Mouse (Mus musculus) olfactory bulb, adult 2 months (tissue): ENCODE data around the gene Slc8b1. TPM values are rescaled to one million over a fixed set of nuclear protein-coding genes. Genes with fewer than 3 reads are reported as not detected.
"Not testable (repeated sequence)": the region's sequence is repeated elsewhere in the genome, so short reads cannot be mapped to it uniquely, and the experiment has no call there.

Experiments
- H3K27ac ChIP-seq: fragments of 200-500 bp; 2 replicates; pipeline ENCODE4 v1.5.1; 2012; ENCODE audit warnings: low read depth, low read length; ENCODE audit not compliant: insufficient read depth
- H3K4me1 ChIP-seq: fragments of 200-500 bp; 2 replicates; pipeline ENCODE4 v1.6.1; 2012; ENCODE audit warnings: low read length; ENCODE audit not compliant: control insufficient read depth, insufficient read depth
- H3K4me3 ChIP-seq: fragments of 200-500 bp; 2 replicates; pipeline ENCODE4 v1.5.1; 2012; ENCODE audit warnings: mild to moderate bottlenecking, low read depth, low read length, moderate library complexity; ENCODE audit not compliant: insufficient read depth
- CTCF ChIP-seq: fragments of 200-500 bp; IDR thresholded peaks from 2 replicates; pipeline ENCODE4 v1.5.1; 2012; ENCODE audit warnings: low read depth, mild to moderate bottlenecking, low read length, moderate library complexity; ENCODE audit not compliant: insufficient read depth
- POLR2A ChIP-seq: fragments of 200-500 bp; IDR thresholded peaks from 2 replicates; pipeline ENCODE4 v1.6.1; 2012; ENCODE audit warnings: mild to moderate bottlenecking, low read depth, low read length, moderate library complexity; ENCODE audit not compliant: insufficient read depth
- WGBS: fragments of 180-500 bp; shearing (Covaris S2); methylation state at CpG from one replicate; pipeline ENCODE4 v1.1.7; 2018; 5-methylcytosine and 5-hydroxymethylcytosine counted together
- polyA plus RNA-seq: library from polyadenylated mRNA; stranded (reverse); fragments of >200 nt; gene quantifications from 2 replicates; pipeline ENCODE4 v1.2.4, GENCODE M21; 2012; ENCODE audit warnings: low replicate concordance; ENCODE audit not compliant: missing spikeins, insufficient read depth, insufficient read length

Slc8b1 gene
- polyA plus RNA-seq, 1 experiment, result not detected

DNA sequence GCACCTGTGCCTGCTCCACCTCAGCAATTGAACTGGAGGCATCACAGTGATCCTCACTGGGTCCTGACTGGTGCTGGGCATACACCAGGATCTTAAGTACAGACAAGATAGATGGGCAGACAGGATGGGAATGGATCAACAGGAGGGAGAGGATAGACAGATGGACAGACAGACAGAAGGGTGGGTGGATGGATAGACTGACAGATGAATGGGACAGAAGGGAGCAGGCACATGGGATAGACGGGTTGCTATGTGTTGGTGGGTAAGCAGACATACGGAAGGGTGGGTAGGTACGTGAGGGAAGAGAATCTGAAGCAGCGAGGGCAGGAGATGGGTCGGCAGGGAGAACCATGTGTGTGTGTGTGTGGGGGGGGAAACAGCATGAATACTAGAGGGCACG, 17.5 kb upstream of the Slc8b1 start:
- no peak overlapping the region for H3K27ac ChIP-seq
- H3K4me1 ChIP-seq, result peaks cover 22% of the 10 kb centered on the region
- WGBS, result 91% methylated on average over 6 of the region's 6 CpGs
- TF ChIP-seq CTCF, result no peak
- no peak for TF ChIP-seq POLR2A
- no peak overlapping the region for H3K4me3 ChIP-seq

GRCm38 (mm10) chr5:120493873-120494395, 17.0 kb upstream of the Slc8b1 start:
- Histone ChIP-seq H3K4me1 (peaks cover 22% of the 10 kb centered on the region), H3K27ac (no peak overlapping the region), H3K4me3 (no peak overlapping the region)
- TF ChIP-seq POLR2A (no peak), CTCF (no peak)
- 88% methylated on average over 9 of the region's 9 CpGs for whole genome bisulfite sequencing

DNA sequence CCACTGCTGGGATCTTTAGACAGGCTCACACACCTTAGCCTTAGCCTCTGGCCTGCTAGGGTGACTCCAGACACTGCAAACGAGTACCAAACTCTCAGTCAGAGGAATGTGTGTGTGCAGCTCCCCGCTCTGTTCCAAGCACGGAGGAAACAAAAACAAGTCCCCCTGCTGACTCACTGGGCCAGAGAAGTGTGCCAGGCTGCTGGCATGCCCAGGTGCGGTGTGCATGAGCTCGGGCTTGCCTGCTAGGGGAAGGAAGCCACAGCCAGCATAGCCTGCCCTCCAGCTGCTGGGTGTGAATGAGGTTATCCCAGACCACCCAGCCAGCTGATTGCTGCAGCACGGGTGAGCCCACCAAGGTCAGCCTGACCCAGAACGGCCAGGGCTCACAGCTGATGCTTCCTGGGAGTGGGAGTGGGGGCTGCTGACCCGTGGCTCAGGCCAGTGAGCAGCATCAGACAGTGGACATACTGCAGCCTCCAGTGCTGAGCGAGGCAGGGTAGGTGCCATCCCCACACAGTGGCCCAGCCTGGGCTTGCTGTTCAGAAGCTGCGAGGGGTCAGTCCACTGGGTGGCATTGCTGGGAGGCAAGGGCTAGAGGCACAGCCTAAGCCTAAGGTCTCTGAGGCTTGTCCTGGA, 15.8 kb upstream of the Slc8b1 start:
- no peak for TF ChIP-seq CTCF
- no peak for TF ChIP-seq POLR2A
- H3K4me3 ChIP-seq, result no peak overlapping the region
- no peak overlapping the region for H3K27ac ChIP-seq
- 60% methylated on average over 10 of the region's 10 CpGs for WGBS
- peaks cover 22% of the 10 kb centered on the region for H3K4me1 ChIP-seq

GRCm38 (mm10) chr5:120495703-120496226, 15.2 kb upstream of the Slc8b1 start:
- 91% methylated on average over 13 of the region's 13 CpGs for WGBS
- no peak overlapping the region for H3K4me3 ChIP-seq
- peaks cover 18% of the 10 kb centered on the region for H3K4me1 ChIP-seq
- TF ChIP-seq POLR2A, result no peak
- no peak for TF ChIP-seq CTCF
- H3K27ac ChIP-seq, result no peak overlapping the region

DNA sequence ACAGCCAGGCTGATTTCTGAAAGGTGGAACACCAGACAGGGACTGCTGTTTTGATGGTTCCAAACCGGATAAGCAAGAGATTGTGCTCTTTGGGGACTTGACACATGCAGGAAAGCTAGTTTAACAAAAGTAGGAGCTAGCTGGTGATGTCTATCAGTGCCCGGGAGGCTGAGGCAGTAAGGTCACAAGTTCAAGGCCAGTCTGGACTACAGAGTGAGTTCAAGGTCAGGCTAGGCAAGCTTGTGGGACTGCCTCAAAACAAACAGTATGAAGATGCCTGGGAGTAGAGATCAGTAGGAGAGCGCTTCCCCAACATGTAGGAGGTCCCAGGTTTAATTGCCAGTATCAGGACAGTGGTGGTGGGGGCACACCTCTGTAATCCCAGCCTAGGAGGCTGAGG, 13.9 kb upstream of the Slc8b1 start:
- Histone ChIP-seq H3K4me1 (peaks cover 19% of the 10 kb centered on the region), H3K4me3 (no peak overlapping the region), H3K27ac (no peak overlapping the region)
- WGBS, result 94% methylated on average over 3 of the region's 3 CpGs
- TF ChIP-seq CTCF (no peak), POLR2A (no peak)

- 94% methylated on average over 4 of the region's 4 CpGs for WGBS
- peaks cover 26% of the 10 kb centered on the region for H3K4me1 ChIP-seq
These were observed 11.8 kb upstream of the Slc8b1 start for GRCm38 (mm10) chr5:120499202-120499601.

DNA sequence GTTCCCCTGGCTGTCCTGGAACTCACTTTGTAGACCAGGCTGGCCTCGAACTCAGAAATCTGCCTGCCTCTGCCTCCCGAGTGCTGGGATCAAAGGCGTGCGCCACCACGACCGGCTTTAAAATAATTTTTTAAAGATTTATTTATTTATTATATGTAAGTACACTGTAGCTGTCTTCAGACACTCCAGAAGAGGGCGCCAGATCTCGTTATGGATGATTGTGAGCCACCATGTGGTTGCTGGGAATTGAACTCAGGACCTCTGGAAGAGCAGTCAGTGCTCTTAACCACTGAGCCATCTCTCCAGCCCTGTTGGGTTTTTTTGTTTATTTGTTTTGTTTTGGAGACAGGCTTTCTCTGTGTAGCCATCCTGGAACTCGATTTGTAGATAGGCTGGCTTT, 10.4 kb upstream of the Slc8b1 start:
- 86% methylated on average over 9 of the region's 9 CpGs for WGBS
- H3K27ac ChIP-seq, H3K4me3 ChIP-seq: not testable (repeated sequence)
- peaks cover 18% of the 10 kb centered on the region for H3K4me1 ChIP-seq

More at GRCm38 (mm10) chr5:120499202-120499601, 11.8 kb upstream of the Slc8b1 start:
- H3K4me3 ChIP-seq, result no peak overlapping the region
- no peak for TF ChIP-seq CTCF
- TF ChIP-seq POLR2A, result no peak
- no peak overlapping the region for H3K27ac ChIP-seq

- H3K4me1 ChIP-seq, result peaks cover 18% of the 10 kb centered on the region
- no peak overlapping the region for H3K27ac ChIP-seq
- 41% methylated on average over 9 of the region's 9 CpGs for WGBS
- no peak for TF ChIP-seq CTCF
- TF ChIP-seq POLR2A, result no peak
- peak overlapping the region; percentile 84 for H3K4me3 ChIP-seq
These were observed 8.8 kb upstream of the Slc8b1 start for GRCm38 (mm10) chr5:120502147-120502621.

DNA sequence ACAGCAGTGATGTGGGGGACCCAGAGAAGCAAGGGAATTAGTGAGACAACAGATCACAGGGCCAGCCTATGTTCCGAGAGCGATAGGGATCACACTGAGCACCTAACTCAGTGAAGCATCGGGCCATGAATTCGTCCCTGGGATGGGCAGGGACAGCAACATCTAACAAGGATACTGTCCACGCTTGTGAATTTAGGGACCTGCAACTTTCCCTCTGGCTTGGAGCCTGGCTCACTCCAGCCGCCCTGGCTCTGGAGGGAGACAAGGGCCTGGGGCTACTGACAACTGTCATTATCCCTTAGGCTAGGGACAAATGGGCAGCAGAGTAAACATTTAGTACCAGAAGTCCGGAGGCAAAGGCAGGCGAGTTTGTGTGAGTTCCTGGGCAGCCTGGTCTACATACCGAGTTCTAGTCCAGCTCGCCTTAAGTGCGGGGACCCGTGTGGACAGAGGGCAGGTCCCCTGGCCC, 8.3 kb upstream of the Slc8b1 start:
- WGBS, result 5% methylated on average over 12 of the region's 12 CpGs
- TF ChIP-seq CTCF (no peak), POLR2A (no peak)
- peaks cover 18% of the 10 kb centered on the region for H3K4me1 ChIP-seq
- peak overlapping the region; percentile 84 for H3K4me3 ChIP-seq
- no peak overlapping the region for H3K27ac ChIP-seq
